Mouse (Mus musculus) layer of hippocampus, adult 8-10 months (tissue): Measurements from ENCODE around the gene Oxtr. TPM values are rescaled to one million over a fixed set of nuclear protein-coding genes. Genes with fewer than 3 reads are reported as not detected.

Source experiments
- DNase-seq, 2 experiments: peaks; one replicate each; pipeline ENCODE4 v3.0.0; 2022; ENCODE audit warnings: low spot score in 2 of 2
- total RNA-seq, 4 experiments: library from RNA; stranded (reverse); gene quantifications; 2 replicates each; pipeline ENCODE4 v1.2.4; 2022

Gene Oxtr
- total RNA-seq, 4 experiments from 2014 or later, result 4.9 to 7.6 (median 6.0) TPM

DNA sequence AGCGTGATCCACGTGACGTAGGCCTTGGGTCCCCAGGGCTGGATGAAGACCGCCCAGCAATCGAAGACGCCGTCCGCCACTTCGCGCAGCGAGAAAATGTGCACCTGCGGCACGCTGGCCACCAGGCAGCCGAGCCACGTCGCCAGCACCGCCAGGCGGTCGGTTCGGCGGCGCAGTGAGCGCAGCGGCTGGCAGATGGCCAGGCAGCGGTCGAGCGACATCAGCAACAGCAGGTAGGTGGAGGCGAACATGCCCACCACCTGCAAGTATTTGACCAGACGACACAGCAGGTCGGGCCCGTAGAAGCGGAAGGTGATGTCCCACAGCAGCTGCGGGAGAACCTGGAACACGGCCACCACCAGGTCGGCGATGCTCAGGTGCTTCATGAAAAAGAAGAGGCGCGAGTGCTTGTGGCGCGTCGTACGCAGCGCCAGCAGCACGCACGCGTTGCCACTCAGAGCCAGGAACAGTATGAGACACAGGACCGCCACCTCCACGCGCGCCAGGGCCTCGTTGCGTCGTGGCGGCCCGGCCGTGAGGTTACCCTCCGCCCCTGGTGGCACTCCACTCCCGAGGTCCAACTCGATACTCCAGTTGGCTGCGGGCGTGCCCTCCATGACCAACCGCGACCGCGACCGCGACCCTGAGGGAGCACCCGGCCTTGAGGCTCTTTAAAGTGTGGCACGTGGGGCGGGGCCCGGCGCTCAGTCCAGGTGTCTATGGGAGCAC, 398 bp downstream of the Oxtr start:
- DNase-seq, result no peak

- no peak for DNase-seq
Measured at GRCm38 (mm10) chr6:112488821-112489180, 942 bp downstream of the Oxtr start.

GRCm38 (mm10) chr6:112487993-112488392, 1.8 kb downstream of the Oxtr start:
- DNase-seq, result no peak

DNA sequence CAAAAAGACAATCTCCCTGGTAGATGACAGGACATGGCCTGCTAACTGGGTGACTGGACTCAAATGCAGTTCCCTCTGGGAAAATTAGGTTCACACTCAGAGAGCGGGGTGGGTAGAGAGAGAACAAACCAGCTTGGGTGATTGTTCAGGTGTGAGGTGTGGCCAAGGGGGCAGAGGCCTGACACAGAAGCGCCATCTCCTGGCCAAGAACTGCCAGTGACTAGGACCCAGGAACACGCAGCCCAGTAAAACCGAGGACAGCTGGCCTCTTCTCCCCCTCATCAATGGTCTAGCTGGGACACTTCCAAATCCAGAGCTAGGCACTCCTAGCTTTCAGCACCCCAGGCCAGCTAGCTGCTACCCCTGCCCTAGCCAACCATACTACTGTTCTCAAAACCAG, 5.4 kb downstream of the Oxtr start:
- DNase-seq, result peak in 1 of 2 experiments; percentile 25

- no peak for DNase-seq
Measured at GRCm38 (mm10) chr6:112479861-112480260, 9.9 kb downstream of the Oxtr start.

DNA sequence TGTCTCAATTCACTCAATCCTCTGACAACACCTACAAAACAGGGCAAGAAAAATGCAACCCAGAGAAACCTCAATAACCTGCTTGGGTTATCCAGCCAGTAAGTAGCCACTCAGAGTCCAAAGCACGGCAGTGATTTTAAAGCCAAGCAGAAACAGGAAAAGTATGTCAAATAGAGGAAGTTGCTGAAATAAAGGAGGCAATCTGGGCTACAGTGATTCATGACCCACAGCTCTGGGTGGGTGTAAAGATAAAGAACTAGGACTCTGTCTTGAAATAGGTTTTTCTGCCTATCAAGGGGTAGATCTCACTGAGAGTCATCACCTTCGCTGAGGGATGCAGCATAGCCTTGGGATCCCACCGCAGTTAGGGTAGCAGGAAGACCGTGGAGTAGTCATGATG, 18.1 kb downstream of the Oxtr start:
- no peak for DNase-seq

DNA sequence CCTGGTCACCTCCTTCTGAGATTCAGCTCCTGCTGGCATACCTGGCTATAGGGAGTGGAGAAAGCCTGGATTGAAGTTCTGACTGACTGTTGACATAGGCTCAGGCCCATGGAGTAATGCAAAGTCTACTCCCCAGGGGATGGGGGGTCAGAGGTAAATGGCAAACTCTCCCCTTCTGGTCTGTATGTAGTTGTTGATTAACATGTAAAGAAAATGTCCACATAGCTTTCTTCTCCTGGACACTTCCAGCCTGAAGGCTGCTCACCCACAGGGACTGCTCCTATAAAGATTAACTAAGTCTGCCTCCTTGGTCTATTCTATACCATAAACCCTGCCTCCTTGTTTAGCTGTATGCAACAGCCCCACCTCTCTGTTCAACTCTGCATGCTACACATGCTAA, 23.7 kb downstream of the Oxtr start:
- DNase-seq, result no peak

GRCm38 (mm10) chr6:112465441-112465840, 24.3 kb downstream of the Oxtr start:
- no peak for DNase-seq

- DNase-seq, result no peak
Measured at GRCm38 (mm10) chr6:112463331-112463730, 26.4 kb downstream of the Oxtr start.

- no peak for DNase-seq
Measured at GRCm38 (mm10) chr6:112461459-112461858, 28.3 kb downstream of the Oxtr start.

GRCm38 (mm10) chr6:112459341-112459749, 30.4 kb downstream of the Oxtr start, which contains the start of gene Cav3:
Gene Cav3, plus strand, starts transcription at chr6:112459505.
- DNase-seq, result no peak

GRCm38 (mm10) chr6:112445675-112446074, 44.1 kb downstream of the Oxtr start:
- DNase-seq, result no peak

DNA sequence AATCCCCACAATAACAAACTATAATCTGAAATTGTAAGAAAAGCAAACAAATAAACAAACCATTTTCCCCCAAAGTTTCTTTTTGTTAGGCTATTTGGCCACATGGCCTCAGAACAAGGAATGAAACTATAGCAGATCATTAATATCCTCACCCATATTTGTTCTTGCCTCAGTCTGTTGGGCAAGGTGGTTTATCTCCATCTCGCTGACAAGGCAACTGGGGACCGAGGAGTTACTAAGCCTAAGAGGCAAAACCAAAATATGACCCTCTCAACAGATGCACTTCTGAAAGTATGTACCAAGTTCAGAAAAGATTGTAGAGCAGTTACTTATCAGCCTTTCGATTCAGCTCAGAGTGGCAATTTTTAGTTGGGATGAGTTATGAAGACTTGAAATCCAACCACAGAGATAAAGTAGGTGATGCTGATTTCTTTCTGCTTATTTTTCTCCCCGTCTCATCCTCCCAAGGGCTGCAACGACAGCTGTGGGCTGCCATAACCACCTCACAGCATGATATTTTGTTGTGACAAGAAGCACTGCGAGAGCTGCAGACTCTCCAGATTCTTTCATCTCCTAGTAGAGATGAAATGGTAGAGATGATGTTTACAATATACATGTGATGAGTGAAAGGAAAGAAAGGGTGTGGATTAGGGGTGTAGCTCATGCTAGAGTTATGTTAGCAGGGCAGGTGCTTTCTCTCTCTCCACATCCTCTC, 63.6 kb downstream of the Oxtr start:
- DNase-seq, result no peak

DNA sequence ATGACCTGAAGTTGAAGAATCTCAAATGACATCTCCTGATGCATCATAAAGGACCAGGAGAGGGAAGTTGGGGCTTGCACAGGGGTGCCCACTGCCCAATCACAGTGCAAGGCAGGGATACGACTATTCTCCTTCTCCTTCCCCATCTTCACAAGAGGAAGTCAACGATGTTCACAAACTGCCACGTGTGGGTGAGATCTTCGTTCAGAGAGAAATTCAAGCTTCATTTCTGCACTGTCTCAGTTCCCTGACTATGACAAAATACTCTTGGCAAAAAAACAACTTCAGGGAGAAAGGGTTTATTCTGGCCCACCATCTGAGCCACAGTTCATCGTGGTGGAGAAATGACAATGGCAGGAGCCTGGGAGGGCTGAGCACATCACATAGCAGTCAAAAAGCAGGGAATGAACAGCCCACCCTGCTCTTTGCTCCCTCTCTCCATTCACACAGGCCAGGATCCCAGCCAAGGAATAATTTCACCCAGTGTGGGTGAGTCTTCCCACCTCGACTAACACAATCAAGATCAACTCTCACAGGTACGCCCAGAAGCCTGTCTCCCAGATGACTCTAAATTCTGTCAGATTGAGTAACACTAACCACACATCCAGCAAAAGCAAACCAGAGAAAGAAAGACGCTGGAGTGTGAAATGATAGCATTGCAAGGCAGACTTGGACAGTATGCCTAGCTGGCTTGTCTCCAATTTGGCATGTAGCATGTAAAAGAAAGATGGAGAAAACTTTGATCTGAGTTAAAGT, 65.8 kb downstream of the Oxtr start:
- DNase-seq, result no peak

Other genes starting within 250 kb of the Oxtr start
- 1 to 10 TPM; 6.1 to 8.3 (median 7.2) TPM for gene Lmcd1, start 216.2 kb downstream of the Oxtr start, total RNA-seq
- under 1 TPM in 2 of 4 experiments, not detected in 2; 0.53 to 0.63 TPM for gene Ssu2, start 101.9 kb downstream of the Oxtr start, total RNA-seq
- gene Cav3, start 30.4 kb downstream of the Oxtr start, total RNA-seq, result 1 to 10 TPM in 1 of 4 experiments, under 1 TPM in 3; 0.37 to 1.0 (median 0.43) TPM
- gene Rad18, start 206.7 kb upstream of the Oxtr start, total RNA-seq, result 1 to 10 TPM; 7.4 to 8.9 (median 8.1) TPM